Mouse (Mus musculus) left cerebral cortex, adult 2 months (tissue): ENCODE data around the gene St3gal2. TPM values are rescaled to one million over a fixed set of nuclear protein-coding genes. Genes with fewer than 3 reads are reported as not detected.
"Not testable (repeated sequence)": the region's sequence is repeated elsewhere in the genome, so short reads cannot be mapped to it uniquely, and the experiment has no call there.

Experiments
- DNase-seq, 2 experiments: peaks; one replicate each; pipeline ENCODE4 v3.0.0; 2021 to 2022; ENCODE audit warnings: low spot score in 2 of 2, mixed read lengths in 1 of 2; ENCODE audit errors: extremely low spot score in 1 of 2
- H3K27ac ChIP-seq: fragments of 200-600 bp; 2 replicates; pipeline ENCODE4 v1.8.1; 2022
- H3K4me3 ChIP-seq: fragments of 200-600 bp; 2 replicates; pipeline ENCODE4 v1.8.1; 2022
- CTCF ChIP-seq: fragments of 200-600 bp; IDR thresholded peaks from 2 replicates; pipeline ENCODE4 v1.8.1; 2022; ENCODE audit warnings: antibody characterized with exemption, mild to moderate bottlenecking, moderate library complexity
- intact Hi-C: fragments of 180-260 bp; cut with DNase I; formaldehyde crosslinking; loops from one replicate; pipeline ENCODE4 v1.15.1; 2025
- total RNA-seq, 2 experiments: library from RNA; stranded (reverse); gene quantifications; 2 replicates each; pipeline ENCODE4 v1.2.3; 2021

St3gal2 gene
- total RNA-seq, 2 experiments from 2014 or later = 88.4 to 97.4 TPM

GRCm38 (mm10) chr8:110957471-110957870, 37.7 kb downstream of the St3gal2 start:
- TF ChIP-seq CTCF = no peak
- intact Hi-C loops = no loop called here
- Histone ChIP-seq H3K27ac (no peak overlapping the region), H3K4me3 (no peak overlapping the region)
- peak in 1 of 2 experiments; percentile 7 for DNase-seq

- TF ChIP-seq CTCF = no peak
- intact Hi-C loops = no loop called here
- Histone ChIP-seq H3K4me3 (no peak overlapping the region), H3K27ac (no peak overlapping the region)
- no peak for DNase-seq
Measured at GRCm38 (mm10) chr8:110958135-110958534, 38.4 kb downstream of the St3gal2 start.

GRCm38 (mm10) chr8:110958553-110958952, 38.8 kb downstream of the St3gal2 start:
- DNase-seq, H3K4me3 ChIP-seq, H3K27ac ChIP-seq, intact Hi-C loops: not testable (repeated sequence)

GRCm38 (mm10) chr8:110959071-110959780, 39.5 kb downstream of the St3gal2 start:
- H3K27ac ChIP-seq = no peak overlapping the region
- intact Hi-C loops = no loop called here
- DNase-seq = no peak
- TF ChIP-seq CTCF = no peak
- no peak overlapping the region for H3K4me3 ChIP-seq

- DNase-seq = no peak
- no peak overlapping the region for H3K27ac ChIP-seq
- no peak overlapping the region for H3K4me3 ChIP-seq
- TF ChIP-seq CTCF = no peak
- intact Hi-C loops = no loop called here
Measured at GRCm38 (mm10) chr8:110959906-110960305, 40.2 kb downstream of the St3gal2 start.

GRCm38 (mm10) chr8:110963051-110963450, 43.3 kb downstream of the St3gal2 start:
- no peak for TF ChIP-seq CTCF
- H3K4me3 ChIP-seq = no peak overlapping the region
- H3K27ac ChIP-seq = no peak overlapping the region
- intact Hi-C loops = no loop called here
- no peak for DNase-seq

GRCm38 (mm10) chr8:110964666-110965065, 44.9 kb downstream of the St3gal2 start:
- Histone ChIP-seq H3K27ac (peak overlapping the region; percentile 85), H3K4me3 (no peak overlapping the region)
- DNase-seq = no peak
- intact Hi-C loops = loop anchor here (5.0 kb wide), 1 partner anchor 42 kb away; no protein-coding TSS in a partner anchor
- no peak for TF ChIP-seq CTCF

GRCm38 (mm10) chr8:110965594-110965993, 45.9 kb downstream of the St3gal2 start:
- DNase-seq = peak; percentile 50 to 59
- H3K27ac ChIP-seq = peak overlapping the region; percentile 85
- TF ChIP-seq CTCF = peak; percentile 18
- intact Hi-C loops = loop anchor here (5.0 kb wide), 1 partner anchor 43 kb away; no protein-coding TSS in a partner anchor
- H3K4me3 ChIP-seq = no peak overlapping the region

GRCm38 (mm10) chr8:110966586-110966985, 46.9 kb downstream of the St3gal2 start:
- peak overlapping the region; percentile 85; the same call in 1 of the 2 replicates for H3K27ac ChIP-seq
- DNase-seq = no peak
- intact Hi-C loops = loop anchor here (5.0 kb wide), 1 partner anchor 44 kb away; no protein-coding TSS in a partner anchor
- TF ChIP-seq CTCF = no peak
- H3K4me3 ChIP-seq = no peak overlapping the region

GRCm38 (mm10) chr8:110967326-110967725, 47.6 kb downstream of the St3gal2 start:
- DNase-seq = no peak
- no peak overlapping the region for H3K27ac ChIP-seq
- TF ChIP-seq CTCF = no peak
- no peak overlapping the region for H3K4me3 ChIP-seq
- intact Hi-C loops = loop anchor here (5.0 kb wide), 1 partner anchor 45 kb away; no protein-coding TSS in a partner anchor

GRCm38 (mm10) chr8:110969910-110970770, 50.4 kb downstream of the St3gal2 start:
- peak; percentile 86 to 92 for DNase-seq
- Histone ChIP-seq H3K4me3 (peak overlapping the region; percentile 68), H3K27ac (peak overlapping the region; percentile 83)
- intact Hi-C loops = loop anchor here (5.0 kb wide), 2 partner anchors 48 to 58 kb away; no protein-coding TSS in a partner anchor
- no peak for TF ChIP-seq CTCF

- H3K27ac ChIP-seq, H3K4me3 ChIP-seq, intact Hi-C loops, DNase-seq: not testable (repeated sequence)
Measured at GRCm38 (mm10) chr8:110976532-110976931, 56.8 kb downstream of the St3gal2 start.

- H3K27ac ChIP-seq, DNase-seq, H3K4me3 ChIP-seq, intact Hi-C loops: not testable (repeated sequence)
Measured at GRCm38 (mm10) chr8:110977987-110978386, 58.3 kb downstream of the St3gal2 start.
